Mouse (Mus musculus): ENCODE measurements around the gene Sp2. TPM values are rescaled to one million over a fixed set of nuclear protein-coding genes. Genes with fewer than 3 reads are reported as not detected.

The Sp2 gene
- polyA plus RNA-seq, 1 experiment from 2014 or later, result 15.2 TPM

DNA sequence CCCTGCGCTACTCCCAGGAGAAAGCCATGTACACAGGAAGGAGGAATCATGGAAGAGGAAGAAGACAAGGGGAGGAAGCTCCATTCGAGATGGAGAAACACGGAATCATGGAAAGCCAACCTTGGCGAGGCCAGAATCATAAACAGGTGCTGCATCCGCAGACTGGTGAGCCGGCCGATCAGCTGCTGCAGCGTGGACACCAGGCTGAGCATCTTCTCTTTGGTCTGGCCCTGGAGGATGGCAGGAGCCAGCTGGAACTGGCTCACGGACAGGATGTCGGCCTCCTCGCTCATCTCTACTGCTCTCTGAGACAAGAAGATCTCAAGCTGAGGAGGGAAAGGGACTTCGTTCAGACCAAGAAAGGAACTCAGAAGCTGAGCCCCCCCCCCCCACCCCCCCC, 74.2 kb downstream of the Sp2 start:
- no peaks in the 10 kb centered on the region for H3K9me3 ChIP-seq (ENCODE audit: control insufficient read depth, low read length)
- H3K27me3 ChIP-seq (replicated peaks; ENCODE audit: control insufficient read depth, insufficient read depth, low read length), result no peaks in the 10 kb centered on the region
- H3K36me3 ChIP-seq (ENCODE audit: control insufficient read depth, insufficient read depth, low read length), result peaks cover 50% of the 10 kb centered on the region
- 90% methylated on average over 12 of the region's 12 CpGs for WGBS
- no peak overlapping the region for H3K4me2 ChIP-seq (ENCODE audit: low read depth, low read length)
- DNase-seq (ENCODE audit: low spot score), result no peak
- H3K4me3 ChIP-seq (ENCODE audit: low read depth, low read length), result no peak overlapping the region
- ATAC-seq (ENCODE audit: low read depth), result no peak
- no peak overlapping the region for H3K9ac ChIP-seq (ENCODE audit: low read depth, low read length)
- no peaks in the 10 kb centered on the region for H3K4me1 ChIP-seq (ENCODE audit: control insufficient read depth, insufficient read depth, low read length)
- no peak overlapping the region for H3K27ac ChIP-seq (replicated peaks; ENCODE audit: low read depth, low read length)

GRCm38 (mm10) chr11:96906431-96907161, 76.2 kb downstream of the Sp2 start:
- Histone ChIP-seq H3K4me1 (ENCODE audit: control insufficient read depth, insufficient read depth, low read length) (0 out of 2 replicates have a peak, but pooled peaks cover 3% of the 10 kb centered on the region), H3K9ac (ENCODE audit: low read depth, low read length) (no peak overlapping the region), H3K27ac (replicated peaks; ENCODE audit: low read depth, low read length) (no peak overlapping the region), H3K27me3 (replicated peaks; ENCODE audit: control insufficient read depth, insufficient read depth, low read length) (no peaks in the 10 kb centered on the region), H3K36me3 (ENCODE audit: control insufficient read depth, insufficient read depth, low read length) (peaks cover 43% of the 10 kb centered on the region), H3K4me3 (ENCODE audit: low read depth, low read length) (no peak overlapping the region), H3K9me3 (ENCODE audit: control insufficient read depth, low read length) (no peaks in the 10 kb centered on the region), H3K4me2 (ENCODE audit: low read depth, low read length) (no peak overlapping the region)
- peak; percentile 61 for DNase-seq (ENCODE audit: low spot score)
- WGBS, result 70% methylated on average over 15 of the region's 15 CpGs
- peak; percentile 59 for ATAC-seq (ENCODE audit: low read depth)

Other genes starting within 250 kb of the Sp2 start
- gene Snx11, start 205.4 kb downstream of the Sp2 start, polyA plus RNA-seq (2014; fragmentation: Nextera tagmentation; extraction: Ambion mirVana), result 11.2 and 11.7 TPM in 2 replicates
- gene Cbx1, start 193.8 kb downstream of the Sp2 start, polyA plus RNA-seq (2014; fragmentation: Nextera tagmentation; extraction: Ambion mirVana), result 80.2 and 82.8 TPM in 2 replicates
- 54.6 and 56.0 TPM in 2 replicates for gene Nfe2l1, start 153.0 kb downstream of the Sp2 start, polyA plus RNA-seq (2014; fragmentation: Nextera tagmentation; extraction: Ambion mirVana)
- 228 and 237 TPM in 2 replicates for gene Copz2, start 133.1 kb downstream of the Sp2 start, polyA plus RNA-seq (2014; fragmentation: Nextera tagmentation; extraction: Ambion mirVana)
- 65.5 and 83.4 TPM in 2 replicates for gene Cdk5rap3, start 66.5 kb downstream of the Sp2 start, polyA plus RNA-seq (2014; fragmentation: Nextera tagmentation; extraction: Ambion mirVana)
- 3.1 and 4.7 TPM in 2 replicates for gene Prr15l, start 54.9 kb downstream of the Sp2 start, polyA plus RNA-seq (2014; fragmentation: Nextera tagmentation; extraction: Ambion mirVana)
- 26.8 and 27.4 TPM in 2 replicates for gene Pnpo, start 39.0 kb downstream of the Sp2 start, polyA plus RNA-seq (2014; fragmentation: Nextera tagmentation; extraction: Ambion mirVana)
- gene Sp6, start 30.4 kb upstream of the Sp2 start, polyA plus RNA-seq (2014; fragmentation: Nextera tagmentation; extraction: Ambion mirVana), result 2.1 and 2.9 TPM in 2 replicates
- gene Scrn2, start 47.0 kb upstream of the Sp2 start, polyA plus RNA-seq (2014; fragmentation: Nextera tagmentation; extraction: Ambion mirVana), result 14.7 and 16.1 TPM in 2 replicates
- gene Lrrc46, start 58.4 kb upstream of the Sp2 start, polyA plus RNA-seq (2014; fragmentation: Nextera tagmentation; extraction: Ambion mirVana), result 2.5 and 7.3 TPM in 2 replicates
- 68.9 and 78.1 TPM in 2 replicates for gene Mrpl10, start 58.6 kb upstream of the Sp2 start, polyA plus RNA-seq (2014; fragmentation: Nextera tagmentation; extraction: Ambion mirVana)
- 5.0 and 7.1 TPM in 2 replicates for gene Osbpl7, start 67.7 kb upstream of the Sp2 start, polyA plus RNA-seq (2014; fragmentation: Nextera tagmentation; extraction: Ambion mirVana)
- 0.13 and 0.26 TPM in 2 replicates for gene Tbx21, start 132.4 kb upstream of the Sp2 start, polyA plus RNA-seq (2014; fragmentation: Nextera tagmentation; extraction: Ambion mirVana)
- 7.6 TPM in 2 replicates for gene Tbkbp1, start 168.5 kb upstream of the Sp2 start, polyA plus RNA-seq (2014; fragmentation: Nextera tagmentation; extraction: Ambion mirVana)
- 59.8 and 66.0 TPM in 2 replicates for gene Kpnb1, start 204.9 kb upstream of the Sp2 start, polyA plus RNA-seq (2014; fragmentation: Nextera tagmentation; extraction: Ambion mirVana)